Mouse (Mus musculus) spleen, adult 12 weeks (tissue): ENCODE results near the gene Tmem258.

Source experiments
- DNase-seq: peaks from one replicate; pipeline ENCODE4 v3.0.0; 2022; ENCODE audit warnings: low spot score

Tmem258 gene

DNA sequence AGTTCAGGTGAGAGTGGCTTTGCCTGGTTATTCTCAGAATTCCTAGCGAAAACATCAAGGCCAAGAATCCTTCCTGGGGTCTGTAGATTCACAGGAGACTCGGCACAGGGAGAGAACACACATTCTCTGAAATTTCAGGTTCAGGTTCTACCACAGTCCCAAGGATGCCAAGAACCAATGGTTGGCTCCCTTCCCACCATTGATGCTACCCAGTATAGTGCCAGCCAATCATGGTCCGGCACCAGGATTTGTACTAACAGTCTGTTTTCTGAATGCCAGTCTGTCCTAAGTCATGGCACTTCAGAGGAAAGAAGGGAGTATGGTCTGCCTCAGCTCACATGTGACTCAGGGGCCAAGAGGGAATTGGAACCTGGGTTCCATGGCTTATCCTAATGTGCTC, 17.9 kb upstream of the Tmem258 start:
- DNase-seq, result no peak

DNA sequence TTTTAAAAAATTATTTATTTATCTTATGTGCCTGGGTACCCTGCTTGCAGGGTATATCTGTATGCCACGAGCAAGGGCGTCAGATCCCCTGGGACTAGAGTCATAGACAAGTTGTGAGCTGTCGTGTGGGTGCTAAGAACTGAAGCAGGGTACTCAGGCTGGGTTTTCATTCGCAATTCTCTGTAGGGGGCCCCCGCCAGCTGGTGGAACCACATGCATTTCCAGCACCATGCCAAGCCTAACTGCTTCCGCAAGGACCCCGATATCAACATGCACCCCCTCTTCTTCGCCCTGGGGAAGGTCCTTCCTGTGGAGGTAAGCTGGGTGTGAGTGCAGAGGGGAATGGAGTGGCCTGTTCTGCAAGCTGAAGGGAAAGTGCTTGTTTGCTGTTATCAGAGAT, 17.2 kb upstream of the Tmem258 start:
- no peak for DNase-seq

DNA sequence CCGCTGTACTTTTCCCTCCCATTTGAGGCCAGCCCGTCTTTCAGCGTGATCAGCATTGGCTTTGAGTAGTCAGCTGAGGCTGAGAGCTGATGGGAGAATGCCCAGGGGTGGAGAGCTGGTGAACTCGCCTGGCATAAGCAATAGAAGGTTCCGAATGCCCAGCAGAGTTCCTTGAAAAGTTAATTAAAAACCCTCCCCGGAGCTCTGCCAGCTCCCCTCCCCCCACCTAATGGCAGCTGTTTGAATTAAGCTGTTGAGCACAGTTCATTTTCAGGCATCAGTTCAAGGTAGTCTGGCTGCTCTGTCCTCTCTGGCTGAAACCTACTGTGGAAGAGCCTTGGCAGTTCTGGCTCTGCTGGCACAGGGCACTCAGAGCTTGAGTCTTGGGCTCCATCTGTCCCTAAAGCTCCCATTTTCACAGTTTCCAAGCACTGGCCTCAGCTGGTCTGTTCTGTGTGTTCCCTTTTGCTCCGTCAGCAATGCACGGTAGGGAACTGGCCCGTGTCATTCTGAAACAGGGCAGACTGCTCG, 15.5 kb upstream of the Tmem258 start:
- no peak for DNase-seq

DNA sequence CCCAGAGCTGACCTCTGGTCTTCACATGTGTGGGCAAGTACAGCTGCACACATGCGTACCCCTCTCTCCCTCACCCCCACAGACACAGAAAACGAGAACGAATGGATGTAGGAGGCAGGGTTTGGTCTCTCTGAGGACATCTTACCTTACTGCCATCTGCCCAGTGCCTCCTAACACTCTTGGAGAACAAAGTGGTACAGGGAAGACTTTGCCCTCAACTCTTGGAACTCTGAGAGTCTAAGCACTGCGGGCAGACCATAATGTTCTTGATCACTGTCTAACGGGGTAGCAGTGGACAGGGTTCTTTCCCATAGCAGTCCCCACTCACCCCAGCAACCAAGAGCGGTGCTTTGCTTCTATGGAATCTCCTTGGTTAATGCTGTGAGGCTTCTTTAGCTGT, 14.8 kb upstream of the Tmem258 start:
- DNase-seq, result no peak

DNA sequence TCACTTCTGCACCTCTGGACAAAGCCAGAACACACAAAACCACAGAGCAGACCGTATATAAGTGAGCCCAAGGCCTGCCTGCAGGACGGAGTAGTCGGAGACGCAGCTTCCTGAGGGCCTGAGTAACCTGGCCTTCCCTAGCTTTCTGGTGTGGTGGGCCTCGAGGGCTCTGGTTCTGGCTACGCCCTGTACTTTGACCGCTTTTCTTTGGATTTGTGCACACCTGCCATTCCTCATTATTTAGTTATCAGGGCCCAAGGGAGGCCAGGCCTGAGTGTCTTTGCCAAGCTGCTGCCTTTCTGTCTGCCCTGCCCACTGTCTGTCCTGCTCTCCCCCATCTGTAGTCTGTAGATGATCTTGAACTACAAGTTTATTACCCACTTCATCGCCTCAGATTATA, 13.9 kb upstream of the Tmem258 start:
- no peak for DNase-seq

DNA sequence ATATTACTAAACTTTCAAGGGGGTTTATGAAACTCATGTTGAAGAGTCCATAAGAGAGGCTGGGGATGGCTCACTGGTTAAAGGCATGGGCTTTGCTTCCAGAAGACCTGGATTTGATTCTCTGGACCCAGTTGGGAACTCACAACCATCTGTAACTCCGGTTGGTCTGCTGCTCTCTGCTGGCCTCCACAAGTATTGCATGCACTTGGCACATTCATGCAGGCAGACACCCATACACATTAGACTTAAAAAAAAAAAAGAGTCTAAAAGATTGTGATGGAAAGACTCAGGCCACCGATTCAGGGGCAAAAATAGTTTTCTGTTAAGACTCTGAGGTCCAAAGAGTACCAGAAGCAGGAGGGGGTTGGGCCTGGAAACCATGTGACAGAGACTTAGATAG, 13.0 kb upstream of the Tmem258 start:
- DNase-seq, result peak; percentile 46

DNA sequence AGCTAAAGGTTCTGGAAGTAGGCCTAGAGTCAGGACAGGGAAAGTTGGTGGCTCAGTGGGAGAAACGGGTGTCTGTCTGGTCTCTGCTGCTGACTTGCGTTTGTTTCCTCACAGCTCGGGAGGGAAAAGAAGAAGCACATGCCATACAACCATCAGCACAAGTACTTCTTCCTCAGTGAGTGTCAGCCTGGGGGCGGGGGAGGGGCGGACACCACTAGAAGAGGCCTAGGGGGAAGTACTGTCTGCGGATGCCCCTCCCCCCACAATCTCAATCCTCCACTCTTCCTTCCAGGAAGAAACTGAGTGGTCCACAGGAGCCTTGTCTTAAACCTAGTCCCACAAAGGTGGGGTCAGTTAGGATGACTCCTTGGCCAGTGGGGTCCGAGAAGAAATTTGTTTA, 12.5 kb upstream of the Tmem258 start:
- DNase-seq, result no peak

DNA sequence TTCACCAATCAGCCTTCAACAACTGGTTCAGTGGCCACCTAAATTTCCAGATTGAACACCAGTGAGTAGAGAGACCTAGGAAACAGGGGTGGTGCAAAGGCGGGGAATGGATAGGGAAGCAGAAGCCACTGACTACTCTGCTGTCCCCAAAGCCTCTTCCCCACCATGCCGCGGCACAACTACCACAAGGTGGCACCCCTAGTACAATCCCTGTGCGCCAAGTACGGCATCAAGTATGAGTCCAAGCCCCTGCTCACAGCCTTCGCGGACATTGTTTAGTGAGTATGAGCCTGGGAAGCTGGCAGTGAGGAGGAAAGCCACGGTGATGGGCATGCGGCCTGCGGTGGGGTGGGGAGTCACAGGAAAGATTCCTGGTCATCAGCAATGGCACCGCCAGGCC, 9.5 kb upstream of the Tmem258 start:
- DNase-seq, result no peak

DNA sequence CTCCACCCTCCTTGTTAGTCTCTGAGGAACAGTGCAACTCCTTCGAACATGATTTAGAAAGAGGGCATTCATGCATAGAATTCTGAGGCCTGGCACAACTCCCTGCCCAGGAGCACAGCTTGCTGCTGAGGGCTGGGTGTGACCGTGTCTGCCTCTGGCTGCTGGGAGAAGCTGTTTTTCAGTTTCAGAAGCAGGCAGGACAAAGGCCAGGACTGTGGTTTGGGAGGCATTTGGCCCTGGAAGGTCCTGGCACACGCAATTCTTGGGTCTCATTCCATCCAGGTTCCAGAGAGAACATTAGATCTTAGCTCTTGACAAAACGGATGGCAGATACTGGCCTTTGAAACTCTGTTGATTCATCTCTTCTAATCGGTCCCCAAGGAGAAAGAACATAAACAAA, 8.6 kb upstream of the Tmem258 start:
- no peak for DNase-seq

DNA sequence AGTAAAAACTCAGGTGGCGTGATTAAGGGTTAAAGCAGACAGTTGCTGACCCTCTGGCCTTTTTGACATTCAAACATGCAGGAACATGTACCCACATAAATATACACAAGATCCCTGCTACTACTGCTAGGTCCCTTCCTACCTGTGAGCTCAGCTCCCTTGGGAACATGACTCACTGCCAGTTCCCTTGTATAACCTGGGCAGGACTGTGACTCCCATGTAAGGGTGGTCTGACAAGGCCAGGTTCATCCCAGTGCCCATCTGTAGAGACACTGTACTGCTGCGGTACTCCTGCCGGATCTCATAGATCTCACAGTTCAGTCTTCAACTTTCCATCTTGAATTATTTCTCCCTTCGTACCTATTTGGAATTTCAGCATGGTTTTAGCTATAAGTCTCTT, 6.7 kb upstream of the Tmem258 start:
- DNase-seq, result no peak

DNA sequence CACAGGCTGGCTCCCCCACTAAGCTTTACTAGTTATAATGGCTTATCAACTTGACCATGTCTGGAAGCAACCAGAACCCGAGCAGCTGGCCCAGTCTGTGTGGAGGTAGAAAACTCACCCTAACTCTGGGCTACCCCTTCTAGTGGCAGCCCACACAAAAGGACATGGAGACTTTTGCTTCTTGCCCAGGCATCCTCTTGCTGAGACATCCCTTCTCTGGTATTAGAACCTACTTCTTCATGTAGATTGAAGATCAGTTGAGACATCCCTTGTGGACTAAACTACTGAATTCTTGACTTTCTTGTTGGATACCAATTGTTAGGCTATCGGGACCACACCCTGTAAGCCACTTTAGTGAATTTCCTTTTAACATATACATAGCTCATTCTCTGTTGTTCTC, 5.5 kb upstream of the Tmem258 start:
- no peak for DNase-seq

DNA sequence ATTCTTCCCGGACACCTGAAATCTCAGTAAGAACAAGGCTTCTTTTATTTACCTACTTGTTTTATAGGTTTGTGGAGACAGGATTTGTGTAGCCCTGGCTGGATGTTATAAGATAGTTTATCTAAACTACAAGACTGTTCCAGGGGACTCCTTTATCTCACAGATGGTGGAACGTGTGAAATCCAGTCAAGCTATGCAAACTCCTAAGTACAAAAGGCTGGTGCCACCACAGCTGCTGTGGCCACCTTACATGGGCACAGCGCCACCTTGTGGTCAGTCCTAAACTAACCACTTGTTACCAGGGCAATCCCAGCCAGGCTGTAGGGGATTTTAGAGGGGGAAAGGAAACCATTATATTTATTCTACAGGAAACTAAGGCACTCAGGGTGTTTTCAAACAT, 5.1 kb upstream of the Tmem258 start:
- DNase-seq, result peak; percentile 47

DNA sequence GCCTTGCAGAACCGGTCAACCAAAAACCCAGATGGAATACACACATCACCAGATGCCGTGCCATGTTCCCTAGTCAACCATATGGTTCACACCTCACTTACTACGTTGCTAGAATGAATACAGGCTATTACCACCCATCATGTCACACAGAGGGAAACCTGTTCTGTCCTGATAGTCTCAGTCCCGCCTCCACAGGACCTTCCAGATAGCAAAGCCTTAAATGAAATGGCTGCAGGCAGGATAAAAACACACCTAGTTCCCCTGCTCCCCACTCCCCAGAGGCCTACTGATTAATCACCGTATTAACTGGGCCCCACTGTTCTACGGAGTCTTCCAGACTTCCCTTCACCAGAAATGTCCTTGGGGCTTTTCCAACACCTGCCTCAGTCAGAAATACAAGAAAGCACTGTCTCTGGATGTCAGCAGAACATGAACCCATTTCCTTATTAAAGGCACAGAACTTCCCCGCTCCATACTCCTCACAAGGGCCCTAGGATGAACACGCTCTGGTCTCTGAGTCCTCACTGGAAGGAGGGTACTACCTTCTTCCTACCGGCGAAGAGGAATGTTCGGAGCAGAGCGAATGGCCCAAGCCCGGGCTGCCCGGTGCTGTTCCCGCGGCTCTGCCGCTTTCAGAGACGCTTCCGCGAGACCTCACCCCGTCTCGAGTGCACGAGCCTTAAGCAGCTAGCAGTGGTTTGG, 517 bp upstream of the Tmem258 start:
- DNase-seq, result peak; percentile 61

DNA sequence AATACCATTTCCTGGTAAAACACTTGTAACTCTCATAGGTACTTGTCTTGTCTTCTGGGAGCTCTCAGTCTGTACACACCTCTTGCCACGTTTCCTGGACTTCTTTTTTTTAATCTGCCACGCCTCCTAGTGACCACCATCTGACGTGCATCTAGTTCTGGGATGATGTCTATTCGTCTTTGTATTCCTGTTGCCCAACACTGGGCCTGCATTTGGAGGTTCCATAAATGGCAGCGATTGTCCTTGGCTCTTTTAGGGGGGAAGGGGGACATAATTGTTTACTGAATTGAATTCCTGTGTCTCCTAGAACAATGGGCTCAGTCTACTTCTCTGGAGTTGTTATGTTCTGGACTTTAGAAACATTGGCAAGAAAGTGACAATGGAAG, 795 bp downstream of the Tmem258 start:
- DNase-seq, result peak; percentile 33

DNA sequence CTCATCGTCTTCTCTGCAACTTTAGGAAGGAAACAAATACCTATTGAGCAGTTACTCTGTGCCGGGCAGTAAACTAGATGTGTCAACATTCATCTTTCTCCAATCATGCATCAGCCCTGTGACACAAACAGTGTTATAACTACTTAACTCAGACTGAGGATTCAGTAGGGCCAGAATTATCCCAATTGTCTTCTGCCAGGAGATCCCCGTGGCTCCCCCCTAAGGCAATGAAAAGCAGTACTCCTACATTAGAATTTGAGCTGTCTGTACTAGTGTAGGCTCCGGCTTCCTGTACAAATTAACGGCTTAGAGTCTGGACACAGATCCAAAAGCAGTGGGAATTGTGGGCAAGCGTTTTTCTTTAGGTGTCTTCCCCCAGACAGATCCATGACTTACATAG, 1.2 kb downstream of the Tmem258 start:
- DNase-seq, result no peak

DNA sequence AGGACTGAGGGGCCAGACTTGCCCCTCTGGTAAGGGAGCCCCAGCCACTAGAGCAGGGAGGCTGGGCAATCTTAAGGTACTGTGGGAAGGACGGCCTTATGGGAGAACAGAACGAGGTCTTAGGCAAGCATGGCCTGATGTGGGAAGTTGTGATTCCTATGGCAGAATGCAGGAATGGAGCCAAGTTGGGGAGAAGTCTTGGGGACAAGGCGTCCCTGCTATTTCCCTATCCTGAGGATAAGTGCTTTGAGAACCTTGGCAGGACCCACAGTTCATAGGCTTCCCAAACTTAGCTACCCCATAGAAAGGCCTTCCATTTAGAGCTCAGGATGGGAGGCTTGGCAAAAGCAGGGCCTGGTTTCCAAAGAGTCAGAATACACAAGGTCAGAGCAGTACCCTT, 5.0 kb downstream of the Tmem258 start:
- no peak for DNase-seq

DNA sequence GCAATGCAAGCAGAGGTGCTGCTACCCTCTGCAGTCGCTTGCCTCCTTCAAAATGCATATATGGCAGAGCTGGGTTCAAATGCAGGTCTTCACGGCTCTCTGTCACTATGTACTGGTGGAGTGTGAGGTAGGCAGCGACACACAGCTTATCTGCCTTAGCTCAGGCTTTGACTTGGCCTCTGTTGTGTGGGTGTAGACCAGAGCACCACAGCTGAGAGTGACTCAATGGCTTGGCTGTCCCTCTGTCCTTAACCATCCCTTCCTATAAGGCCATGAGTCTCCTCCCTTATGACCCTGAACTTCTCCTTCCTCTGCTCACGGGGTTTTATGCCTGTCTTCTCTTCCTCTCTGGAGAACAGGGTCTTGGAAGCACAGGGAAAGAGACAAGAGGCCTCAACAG, 7.1 kb downstream of the Tmem258 start:
- DNase-seq, result no peak

DNA sequence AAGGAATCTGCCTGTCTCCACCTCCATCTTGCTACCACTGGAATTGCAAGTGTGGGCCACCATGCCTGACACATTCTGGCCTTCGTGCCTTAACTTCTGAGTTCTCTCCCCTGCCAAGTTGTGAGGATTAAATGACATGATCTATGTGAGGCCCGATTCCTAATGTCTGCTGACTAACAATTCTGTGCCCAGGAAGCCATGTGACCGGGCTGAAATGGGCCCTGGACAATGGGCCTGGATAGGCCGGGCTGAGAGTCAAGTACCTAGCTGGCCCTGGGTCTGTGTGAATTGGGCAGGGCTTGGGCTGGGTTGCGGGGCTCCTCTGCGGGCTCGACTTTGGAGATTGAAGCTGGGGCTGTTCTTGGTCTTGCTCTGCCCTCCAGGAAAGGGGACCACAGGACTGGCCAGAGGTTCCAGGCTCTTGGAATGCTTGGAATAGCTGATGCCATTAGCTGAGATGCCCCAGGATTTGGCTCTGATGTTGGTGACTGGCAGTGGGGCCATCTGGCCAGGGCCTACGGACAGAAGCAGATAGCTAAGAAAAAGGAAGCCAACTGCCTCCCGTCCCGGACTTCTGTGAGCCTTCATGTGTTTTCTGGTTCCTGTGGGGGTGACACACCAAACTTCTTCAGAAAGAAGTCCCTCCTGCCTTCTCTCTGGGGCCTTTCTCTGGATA, 10.1 kb downstream of the Tmem258 start:
- DNase-seq, result no peak

DNA sequence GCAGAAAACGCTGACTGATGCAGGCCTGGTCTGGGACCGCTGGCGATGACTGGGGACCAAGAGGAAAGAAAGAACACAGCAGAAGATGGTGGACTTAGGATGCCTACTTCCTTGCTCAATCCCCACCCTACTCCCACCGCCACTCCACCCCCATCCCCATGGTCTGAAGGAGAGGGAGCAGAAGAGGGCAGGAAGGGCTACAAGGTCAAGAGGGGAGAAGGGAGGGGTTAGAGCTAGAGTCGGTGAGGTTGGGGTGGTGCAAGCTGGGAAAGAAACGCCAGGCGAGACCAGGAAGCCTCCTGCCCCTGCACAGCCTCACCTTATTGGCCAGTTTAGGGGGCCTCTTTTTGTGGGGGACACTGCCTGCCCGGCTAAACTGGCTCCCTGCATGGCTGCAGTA, 12.3 kb downstream of the Tmem258 start:
- no peak for DNase-seq

DNA sequence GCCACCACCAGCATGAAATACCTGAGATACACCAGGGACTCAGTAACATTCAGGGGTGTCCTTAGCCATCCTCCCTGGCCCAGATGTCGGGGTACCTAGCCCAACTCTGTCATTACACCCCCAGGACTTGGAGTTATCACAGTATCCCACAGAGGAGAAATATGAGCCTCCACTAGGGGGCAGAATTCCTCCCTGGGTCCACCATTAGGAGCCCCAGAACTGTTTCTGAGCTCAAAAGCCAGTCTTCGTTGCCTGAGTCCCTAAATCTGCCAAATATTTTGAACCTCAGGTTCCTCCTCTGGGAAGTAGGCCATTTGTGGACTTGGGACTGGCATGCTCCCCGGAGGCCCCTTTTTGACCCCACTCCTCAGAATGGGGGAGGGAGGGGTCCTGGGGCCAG, 15.3 kb downstream of the Tmem258 start:
- DNase-seq, result no peak

DNA sequence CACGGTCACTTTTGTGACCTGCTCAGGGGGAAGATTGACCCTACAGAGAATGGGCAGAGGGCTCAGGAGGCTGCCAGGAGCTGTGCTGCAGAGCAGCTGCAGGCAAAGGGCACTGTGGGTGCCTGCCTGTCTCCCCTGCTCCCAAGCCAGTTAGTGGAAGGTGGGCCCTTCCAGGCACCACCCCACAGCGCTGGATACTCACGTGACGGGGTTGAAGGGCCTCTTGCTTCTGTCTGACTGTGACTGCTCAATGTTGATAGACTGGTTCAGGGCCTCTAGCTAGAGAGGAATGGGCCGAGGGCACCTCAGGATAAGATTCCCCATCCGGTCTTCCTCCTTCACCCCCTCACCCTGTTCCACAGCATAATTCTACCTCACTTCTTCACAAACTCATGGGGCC, 15.8 kb downstream of the Tmem258 start:
- no peak for DNase-seq

DNA sequence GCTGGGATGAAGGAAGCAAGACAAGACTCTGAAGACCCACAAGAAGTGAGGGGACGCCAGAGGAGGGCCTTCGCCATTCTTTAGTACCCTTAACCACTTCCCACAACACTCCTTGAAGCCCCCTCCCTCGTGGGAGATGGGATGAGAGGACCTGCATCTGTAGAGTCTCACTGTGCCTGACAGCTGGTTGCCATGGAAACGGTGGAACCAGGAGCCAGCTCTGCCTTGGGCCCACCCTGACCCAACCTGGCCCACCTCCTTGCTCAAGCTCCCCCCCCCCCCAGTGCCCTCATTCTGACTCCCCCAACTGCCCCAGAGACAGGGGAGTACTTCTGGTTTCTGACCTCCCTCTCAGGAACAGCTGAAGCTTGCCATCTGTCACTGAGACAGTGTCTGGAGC, 17.8 kb downstream of the Tmem258 start:
- DNase-seq, result no peak

DNA sequence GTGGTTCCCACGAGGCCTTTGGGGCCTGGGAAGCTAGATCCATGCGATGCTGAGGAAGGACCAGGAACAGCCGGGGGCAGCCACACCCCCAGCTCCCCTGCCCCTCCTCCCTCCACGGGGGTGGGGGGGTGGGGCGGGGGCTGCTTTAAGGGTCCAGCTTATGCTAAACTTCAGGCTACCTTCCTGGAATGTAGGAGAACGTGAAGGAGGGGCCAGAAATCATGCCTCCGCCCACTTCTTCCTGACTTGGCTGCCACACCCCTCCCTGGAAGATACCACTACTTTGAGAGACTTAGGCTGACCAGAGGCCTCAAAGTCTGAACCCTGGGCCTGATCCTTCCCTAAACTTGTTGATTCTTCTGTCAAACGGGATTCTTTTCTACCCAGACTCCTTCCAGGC, 18.8 kb downstream of the Tmem258 start:
- DNase-seq, result no peak

DNA sequence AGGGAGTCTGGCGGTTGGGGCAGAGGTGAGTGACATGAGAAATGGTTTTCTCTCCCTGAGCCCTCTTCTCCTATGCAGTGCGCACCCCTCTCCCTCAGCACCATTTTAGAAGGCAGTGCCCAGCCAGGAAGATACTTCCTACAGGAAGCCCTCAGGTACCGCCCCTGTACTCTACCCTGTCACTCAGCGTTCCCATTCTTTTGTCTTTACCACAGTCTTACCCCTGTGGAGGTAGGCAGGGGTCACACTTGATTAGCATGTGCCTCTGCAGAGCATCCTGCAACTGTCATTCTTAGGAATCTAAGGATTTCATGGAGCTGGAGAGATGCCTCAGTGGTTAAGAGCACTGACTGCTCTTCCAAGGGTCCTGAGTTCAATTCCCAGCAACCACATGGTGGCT, 19.7 kb downstream of the Tmem258 start:
- DNase-seq, result no peak
